9 mouse cellular contexts compared by ENCODE assay signal in the genomic region with DNA sequence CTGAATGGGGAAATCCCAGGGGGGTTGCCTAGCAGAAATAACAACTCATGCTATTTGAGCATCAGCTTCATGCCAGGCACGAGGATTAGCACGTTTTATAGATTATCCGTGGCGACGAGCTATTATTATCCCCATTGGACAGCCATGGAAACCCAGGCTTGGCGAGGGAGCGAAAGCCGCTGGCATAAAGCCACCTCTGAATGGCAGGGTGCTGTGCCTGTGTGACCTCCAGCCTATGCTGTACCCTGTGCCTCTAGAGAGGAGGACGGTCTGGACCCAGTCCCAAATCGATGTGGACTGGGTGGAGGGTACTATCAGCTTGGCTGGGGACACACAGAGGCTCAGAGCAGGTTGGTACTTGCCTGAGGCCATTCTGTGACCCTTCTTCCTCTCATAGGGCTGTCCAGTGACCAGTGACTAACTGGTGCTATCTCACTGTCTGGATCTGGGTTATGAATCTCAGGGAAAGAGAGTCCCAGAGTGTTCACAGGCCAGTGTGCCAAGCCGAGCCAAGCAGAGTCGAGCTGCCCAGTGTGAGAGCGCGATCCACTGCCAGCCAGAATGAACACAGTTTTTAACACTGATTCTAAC. TPM values are rescaled to one million over a fixed set of nuclear protein-coding genes. Genes with fewer than 3 reads are reported as not detected.
A peak's percentile ranks its signal among the peaks of the same experiment; 100 is the strongest.
DNase-seq lines count a peak whose midpoint lies in the region; ATAC-seq and TF ChIP-seq lines count a peak whose summit lies in the region.
"Had no signal": no experiment of that assay in that cellular context is flagged by ENCODE, and none has a peak within 500 bp of the region (broad histone marks: within the 10 kb centered on the region; RNA-seq: fewer than 3 reads in every experiment).

No protein-coding gene starts in this region.

- H3K9ac ChIP-seq in liver, adult 2 months (ENCODE audit: low read depth, low read length): no peak overlapping the region
- H3K9ac ChIP-seq in intestine, postnatal 0 days (ENCODE audit: low read depth, low read length): no peak overlapping the region

- no peaks in the 10 kb centered on the region for H3K79me2 ChIP-seq in liver, adult 2 months (ENCODE audit: control insufficient read depth, insufficient read depth, low read length)

- 22% methylated on average over 14 of the region's 14 CpGs for WGBS in liver, adult 2 months
- WGBS in intestine, postnatal 0 days: 81% methylated on average over 14 of the region's 14 CpGs

- peaks cover 47% of the 10 kb centered on the region for H3K4me1 ChIP-seq in liver, adult 2 months (ENCODE audit: control insufficient read depth, insufficient read depth, low read length)
- H3K4me1 ChIP-seq in intestine, postnatal 0 days (replicated peaks; ENCODE audit: control insufficient read depth, insufficient read depth, low read length): peaks cover 13% of the 10 kb centered on the region

- TF ChIP-seq POLR2A in liver, adult 2 months (IDR thresholded peaks at IDR 0.05; ENCODE audit: extremely low read depth, insufficient read depth, low read length): no peak

- peak; percentile 99 for DNase-seq in liver, adult 2 months (ENCODE audit: extremely low read depth, low read depth, low spot score)
- DNase-seq in liver: no peak
- peak; percentile 71 to 79 for DNase-seq in cerebellum, postnatal 14 days
- peak; percentile 59 to 66 for DNase-seq in heart, postnatal 36 days
- peak; percentile 42 for DNase-seq in retina, postnatal 7 days (ENCODE audit: low read depth, low spot score)
- DNase-seq in urinary bladder, postnatal 14 days (ENCODE audit: low spot score): no peak

- TF ChIP-seq CTCF in liver, adult 2 months (IDR thresholded peaks at IDR 0.05; ENCODE audit: low read depth, low read length): no peak
- no peak for TF ChIP-seq CTCF in intestine, postnatal 0 days (IDR thresholded peaks at IDR 0.05; ENCODE audit: low read depth)

- no peaks in the 10 kb centered on the region for H3K36me3 ChIP-seq in liver, adult 2 months (ENCODE audit: control insufficient read depth, insufficient read depth, low read length)
- H3K36me3 ChIP-seq in intestine, postnatal 0 days (ENCODE audit: control insufficient read depth, insufficient read depth): no peaks in the 10 kb centered on the region

- ATAC-seq in intestine, postnatal 0 days: no peak

- intact Hi-C loops in heart, postnatal 36 days (cut with DNase I): no loop called here

- no peaks in the 10 kb centered on the region for H3K9me3 ChIP-seq in intestine, postnatal 0 days (ENCODE audit: control insufficient read depth)
- H3K9me3 ChIP-seq: megakaryocyte, embryonic 14.5 days had no signal

- no peaks in the 10 kb centered on the region for H3K27me3 ChIP-seq in liver, adult 2 months (ENCODE audit: control insufficient read depth, insufficient read depth, low read length)
- H3K27me3 ChIP-seq in intestine, postnatal 0 days (replicated peaks; ENCODE audit: control insufficient read depth, insufficient read depth, low read length): no peaks in the 10 kb centered on the region

- peak overlapping the region; percentile 64 for H3K27ac ChIP-seq in liver, adult 2 months (replicated peaks; ENCODE audit: insufficient read depth, low read depth, low read length)
- no peak overlapping the region for H3K27ac ChIP-seq in intestine, postnatal 0 days (ENCODE audit: low read depth, low read length)

- H3K4me2 ChIP-seq in intestine, postnatal 0 days (replicated peaks; ENCODE audit: low read depth): no peak overlapping the region

- H3K4me3 ChIP-seq in liver, adult 2 months (ENCODE audit: insufficient read depth, low read depth, low read length): no peak overlapping the region
- H3K4me3 ChIP-seq in intestine, postnatal 0 days (ENCODE audit: low read depth, low read length): no peak overlapping the region
- H3K4me3 ChIP-seq: layer of hippocampus, adult 2 months; megakaryocyte, embryonic 14.5 days had no signal

RNA-seq across cellular contexts. Expression of a gene that starts 16.3 kb away (rescaled TPM):
- 1.7 and 2.2 TPM in 2 replicates for total RNA-seq in liver, adult 2 months (2014; rRNA removed)
- 4.1 and 5.4 TPM in 2 replicates for polyA plus RNA-seq in liver, adult 2 months (2012; rRNA removed)
- total RNA-seq in heart, postnatal 36 days (2021): 1 to 10 TPM; 1.1 to 1.4 TPM
- 5.0 and 7.2 TPM in 2 replicates for polyA plus RNA-seq in intestine, postnatal 0 days (2015; fragmentation: Nextera tagmentation; extraction: Ambion mirVana)

RNA-seq across cellular contexts. Expression of a gene that starts 58.2 kb away (rescaled TPM):
- 0.27 and 0.28 TPM in 2 replicates for total RNA-seq in liver, adult 2 months (2014; rRNA removed)
- polyA plus RNA-seq in liver, adult 2 months (2012; rRNA removed): 0.39 and 0.64 TPM in 2 replicates
- not detected for total RNA-seq in heart, postnatal 36 days (2021)
- polyA plus RNA-seq in intestine, postnatal 0 days (2015; fragmentation: Nextera tagmentation; extraction: Ambion mirVana): 61.9 and 75.5 TPM in 2 replicates
- total RNA-seq: layer of hippocampus, adult 2 months had no signal

Comparison
In these comparisons a context has a peak if more than half of its experiments do, and no peak if none do; other contexts are left out.
1. DNase-seq: peak in liver, adult 2 months (single experiment), cerebellum, postnatal 14 days (2 of 2), heart, postnatal 36 days (2 of 2) and retina, postnatal 7 days (single experiment); none in liver (single experiment) and urinary bladder, postnatal 14 days (single experiment).